Mouse (Mus musculus) liver, embryonic 13.5 days (tissue): Measurements from ENCODE around the gene Nepn. TPM values are rescaled to one million over a fixed set of nuclear protein-coding genes. Genes with fewer than 3 reads are reported as not detected.
"Not testable (repeated sequence)": the region's sequence is repeated elsewhere in the genome, so short reads cannot be mapped to it uniquely, and the experiment has no call there.

Experiments used
- ATAC-seq: fragments of 200-750 bp; cut with Nextera tagmentation; 2 replicates; pipeline ENCODE4 v1.8.0; 2017; ENCODE audit warnings: low read depth, mild to moderate bottlenecking, moderate number of reproducible peaks, moderate library complexity
- DNase-seq: peaks from one replicate; pipeline ENCODE4 v3.0.0; 2022
- H3K27ac ChIP-seq: fragments of 300-500 bp; sonication (generic); 2 replicates; pipeline ENCODE4 v1.5.1; 2015; ENCODE audit warnings: moderate library complexity, mild to moderate bottlenecking, inconsistent platforms
- H3K27me3 ChIP-seq: fragments of 300-500 bp; sonication (generic); 2 replicates; pipeline ENCODE4 v1.6.1; 2015; ENCODE audit warnings: mild to moderate bottlenecking, inconsistent platforms
- H3K36me3 ChIP-seq: fragments of 300-500 bp; sonication (generic); 2 replicates; pipeline ENCODE4 v1.6.1; 2015; ENCODE audit warnings: mild to moderate bottlenecking, inconsistent platforms
- H3K4me1 ChIP-seq: fragments of 300-500 bp; sonication (generic); replicated peaks from 2 replicates; pipeline ENCODE4 v1.6.1; 2015; ENCODE audit warnings: inconsistent platforms
- H3K4me2 ChIP-seq: fragments of 300-500 bp; sonication (generic); 2 replicates; pipeline ENCODE4 v1.6.1; 2015; ENCODE audit warnings: inconsistent platforms, mild to moderate bottlenecking, moderate library complexity
- H3K4me3 ChIP-seq: fragments of 300-500 bp; sonication (generic); replicated peaks from 2 replicates; pipeline ENCODE4 v1.5.1; 2015; ENCODE audit warnings: mild to moderate bottlenecking, inconsistent platforms
- H3K9ac ChIP-seq: fragments of 300-500 bp; sonication (generic); 2 replicates; pipeline ENCODE4 v1.6.1; 2015; ENCODE audit warnings: mild to moderate bottlenecking, inconsistent platforms
- H3K9me3 ChIP-seq: fragments of 300-500 bp; sonication (generic); replicated peaks from 2 replicates; pipeline ENCODE4 v1.6.1; 2016; ENCODE audit warnings: inconsistent platforms
- WGBS: fragments of 180-500 bp; shearing (Covaris S2); methylation state at CpG from one replicate; pipeline ENCODE4 v1.1.7; 2015; ENCODE audit not compliant: insufficient replicate concordance; 5-methylcytosine and 5-hydroxymethylcytosine counted together
- polyA plus RNA-seq: library from polyadenylated mRNA; unstranded; fragments of >200 nt; fragmentation: Nextera tagmentation; extraction: Ambion mirVana; gene quantifications from 2 replicates; pipeline ENCODE4 v1.2.1, GENCODE M21; 2015

The Nepn gene
- polyA plus RNA-seq = 1.1 TPM in 1 of 2 replicates, not detected in the other

DNA sequence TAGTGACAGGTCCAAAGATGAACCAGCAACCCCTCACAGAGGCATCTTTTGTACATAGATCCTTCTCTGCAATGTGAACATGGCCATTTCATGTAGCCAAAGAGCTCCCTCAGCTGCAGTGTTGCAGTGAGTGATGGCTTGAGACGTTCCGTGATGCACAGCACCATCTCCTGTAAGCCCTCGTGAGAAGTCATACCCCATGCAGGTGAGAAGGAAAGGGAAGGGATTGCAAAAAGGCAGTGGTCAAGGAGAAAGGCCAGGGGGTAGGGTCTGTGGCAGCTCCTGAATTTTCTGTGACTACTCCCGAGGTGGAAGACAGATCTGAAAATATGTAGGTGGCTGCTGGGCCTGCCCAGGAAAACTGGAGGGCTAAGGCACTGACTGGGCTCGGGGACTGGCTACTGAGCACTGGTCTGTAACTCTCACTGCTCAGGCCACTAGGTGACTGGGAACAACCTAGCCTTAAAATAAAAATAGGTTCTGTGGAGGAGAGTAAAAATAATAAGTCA, at the start of gene Nepn:
TSS of gene Nepn (plus strand) at position 51 of the 509 bp plus-strand sequence.
- H3K36me3 ChIP-seq = no peaks in the 10 kb centered on the region
- H3K9ac ChIP-seq = no peak within 1 kb of the TSS
- ATAC-seq = no peak
- H3K4me1 ChIP-seq = no peaks in the 10 kb centered on the region
- H3K9me3 ChIP-seq = no peaks in the 10 kb centered on the region
- no peak within 1 kb of the TSS for H3K4me2 ChIP-seq
- 58% methylated on average over 5 of the region's 5 CpGs for WGBS
- H3K27ac ChIP-seq = no peak within 1 kb of the TSS
- H3K4me3 ChIP-seq = no peak within 1 kb of the TSS
- no peak for DNase-seq
- 0 out of 2 replicates have a peak, but pooled peaks cover 6% of the 10 kb centered on the region for H3K27me3 ChIP-seq

DNA sequence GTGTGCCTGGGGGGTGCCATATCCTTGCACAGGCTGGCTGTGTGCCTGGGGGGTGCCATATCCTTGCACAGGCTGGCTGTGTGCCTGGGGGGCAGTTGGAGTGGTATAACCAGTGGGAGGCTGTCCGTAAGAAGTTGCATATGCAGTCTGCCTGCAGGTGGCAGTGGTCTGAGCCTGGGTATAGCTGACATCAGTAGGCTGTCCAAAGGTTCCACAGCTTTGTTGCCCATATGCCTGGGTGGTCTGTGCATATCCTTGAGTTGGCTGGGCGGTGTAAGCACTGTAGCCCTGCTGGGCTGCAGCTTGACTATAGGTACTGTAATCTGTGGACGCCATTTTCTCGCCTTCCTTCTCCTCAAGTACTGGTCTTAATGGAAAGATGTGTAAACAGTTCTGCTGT, 45.4 kb upstream of the Nepn start:
- H3K4me1 ChIP-seq, DNase-seq, H3K9me3 ChIP-seq, H3K27ac ChIP-seq, ATAC-seq, H3K4me2 ChIP-seq, H3K9ac ChIP-seq, H3K4me3 ChIP-seq, H3K27me3 ChIP-seq: not testable (repeated sequence)
- H3K36me3 ChIP-seq = peaks cover 54% of the 10 kb centered on the region
- 82% methylated on average over 4 of the region's 4 CpGs for WGBS

DNA sequence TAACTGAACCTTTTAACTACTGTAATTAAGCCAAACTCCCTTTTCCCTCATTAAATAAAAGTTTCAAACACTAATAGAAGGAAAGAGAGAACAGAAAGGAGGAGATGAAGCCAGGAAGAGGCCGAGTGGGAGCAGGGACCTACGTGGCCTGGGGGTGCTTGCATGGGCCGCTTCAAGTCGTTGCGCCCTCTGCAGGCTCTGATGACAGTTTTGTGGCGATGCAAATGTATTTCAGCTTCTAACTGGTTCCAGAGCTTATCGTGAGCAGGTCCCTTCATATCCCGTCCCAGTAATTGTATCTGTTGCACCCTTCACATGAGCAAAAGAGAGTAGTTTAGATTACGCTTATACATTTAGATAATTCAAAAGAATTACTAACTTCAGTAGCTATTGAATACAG, 35.6 kb upstream of the Nepn start:
- Histone ChIP-seq H3K9me3 (no peaks in the 10 kb centered on the region), H3K4me1 (no peaks in the 10 kb centered on the region), H3K4me2 (no peak overlapping the region), H3K27ac (no peak overlapping the region), H3K4me3 (no peak overlapping the region), H3K9ac (no peak overlapping the region), H3K36me3 (peaks cover 16% of the 10 kb centered on the region), H3K27me3 (no peaks in the 10 kb centered on the region)
- no peak for ATAC-seq
- WGBS = 79% methylated on average over 9 of the region's 9 CpGs
- no peak for DNase-seq

DNA sequence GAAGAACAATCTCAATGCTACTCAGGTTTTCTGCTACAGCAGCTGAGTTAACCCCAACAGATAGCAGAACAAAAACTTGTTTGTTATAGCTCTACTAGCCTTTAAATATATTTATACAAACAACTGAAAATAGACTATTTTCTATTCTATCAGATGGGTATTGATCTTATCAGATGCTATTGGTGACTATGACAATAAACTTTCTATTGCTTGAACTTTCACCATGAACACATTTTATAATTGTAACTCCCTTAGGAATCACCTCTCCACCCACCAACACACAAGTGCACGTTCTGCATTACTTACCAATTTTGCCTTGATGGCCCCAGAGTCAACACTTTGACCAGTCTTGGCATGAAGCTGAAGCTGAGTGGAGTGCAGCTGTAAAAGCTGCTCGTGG, 30.3 kb upstream of the Nepn start, which contains the start of gene Gm26741:
TSS of gene Gm26741 (plus strand) at position 301 of the 400 bp plus-strand sequence.
- ATAC-seq = no peak

DNA sequence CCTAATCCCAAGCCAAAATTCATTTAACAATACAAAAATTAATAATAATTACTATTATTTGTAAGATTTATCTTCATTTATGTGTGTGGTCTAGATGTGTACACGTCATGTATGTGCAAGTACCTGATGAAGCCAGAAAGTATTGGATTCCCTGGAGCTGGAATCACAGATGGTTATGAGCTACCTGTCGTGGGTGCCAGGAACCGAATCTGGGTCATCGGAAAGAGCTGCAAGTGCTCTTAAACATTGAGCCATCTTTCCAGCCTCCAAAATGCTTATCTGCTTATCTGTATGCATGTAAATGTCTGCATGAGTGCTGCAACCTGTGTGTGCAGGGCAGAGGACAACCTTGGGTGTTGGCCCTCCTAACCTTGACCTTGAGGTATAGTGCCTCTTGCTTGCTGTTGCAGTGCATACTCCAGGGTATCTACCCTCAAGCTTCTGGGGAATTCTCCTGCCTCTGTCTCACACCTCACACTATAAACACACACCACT, 28.5 kb upstream of the Nepn start:
- 81% methylated on average over 4 of the region's 4 CpGs for WGBS

More for the DNA sequence above, 30.3 kb upstream of the Nepn start, which contains the start of gene Gm26741:
- 75% methylated on average over 2 of the region's 2 CpGs for WGBS
- Histone ChIP-seq H3K4me1 (no peaks in the 10 kb centered on the region), H3K27me3 (no peaks in the 10 kb centered on the region), H3K9me3 (no peaks in the 10 kb centered on the region), H3K36me3 (no peaks in the 10 kb centered on the region), H3K4me3 (no peak within 1 kb of the TSS), H3K4me2 (no peak within 1 kb of the TSS), H3K9ac (no peak within 1 kb of the TSS), H3K27ac (no peak within 1 kb of the TSS)
- DNase-seq = no peak

DNA sequence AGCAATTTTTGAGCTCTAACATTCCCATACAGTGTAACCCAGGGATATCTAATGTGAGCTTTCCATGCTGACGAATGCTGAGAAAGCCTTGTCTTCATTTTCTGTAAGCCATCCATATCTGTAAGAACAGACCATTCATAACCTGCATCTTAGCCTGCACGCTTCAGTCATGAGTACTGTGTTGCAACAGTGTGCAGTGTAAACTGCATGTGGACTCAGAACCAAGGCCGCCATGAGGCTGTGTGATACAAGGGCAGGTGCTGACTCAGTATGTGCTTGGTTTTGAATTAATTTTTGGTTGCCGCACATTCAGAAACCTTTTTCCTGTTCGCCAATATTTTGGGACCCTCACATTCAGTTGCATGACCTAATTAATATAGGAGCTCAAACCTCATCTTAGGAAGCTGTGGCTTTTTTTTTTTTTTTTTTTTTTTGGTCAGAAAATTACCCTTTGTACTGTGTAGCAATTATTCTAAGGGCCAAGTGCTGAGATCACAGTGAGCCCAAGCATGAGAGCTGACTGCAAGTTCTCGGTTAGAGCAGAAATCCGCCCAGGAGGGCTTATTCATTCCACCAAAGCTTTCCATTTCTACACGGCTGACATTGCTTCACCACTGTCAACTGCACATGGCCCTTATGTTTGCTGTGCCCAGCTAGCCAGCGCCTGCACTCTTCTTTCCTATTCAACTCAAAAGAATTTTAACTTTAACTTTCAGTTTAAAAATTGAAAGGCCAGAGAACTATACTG, 27.7 kb upstream of the Nepn start:
- Histone ChIP-seq H3K36me3 (no peaks in the 10 kb centered on the region), H3K27ac (no peak overlapping the region), H3K27me3 (no peaks in the 10 kb centered on the region), H3K4me3 (no peak overlapping the region), H3K9me3 (no peaks in the 10 kb centered on the region), H3K9ac (no peak overlapping the region), H3K4me1 (no peaks in the 10 kb centered on the region), H3K4me2 (no peak overlapping the region)
- ATAC-seq = no peak
- DNase-seq = no peak
- WGBS = 77% methylated on average over 9 of the region's 9 CpGs

More for the DNA sequence above, 28.5 kb upstream of the Nepn start:
- Histone ChIP-seq H3K9ac (no peak overlapping the region), H3K4me3 (no peak overlapping the region), H3K27me3 (no peaks in the 10 kb centered on the region), H3K4me2 (no peak overlapping the region), H3K27ac (no peak overlapping the region), H3K4me1 (no peaks in the 10 kb centered on the region), H3K9me3 (no peaks in the 10 kb centered on the region), H3K36me3 (no peaks in the 10 kb centered on the region)
- no peak for ATAC-seq
- no peak for DNase-seq

DNA sequence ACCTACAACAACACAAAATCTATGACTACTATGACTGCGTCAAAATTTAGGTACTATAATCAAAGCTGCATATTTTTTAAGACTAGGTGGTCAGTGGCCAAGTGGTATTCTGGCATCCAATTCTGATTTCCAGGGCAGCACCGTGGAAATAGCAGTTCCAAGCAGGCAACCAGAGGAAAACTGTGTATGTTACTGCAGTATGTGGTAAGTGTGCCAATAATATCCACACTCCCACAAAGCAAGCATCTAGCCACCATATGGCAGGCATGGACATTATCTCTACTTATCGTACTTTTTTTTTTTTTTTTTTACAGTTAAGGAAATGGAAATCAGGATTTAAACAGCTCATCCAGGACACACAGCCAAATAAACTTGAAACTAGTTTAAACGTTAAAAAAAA, 20.4 kb upstream of the Nepn start:
- H3K4me2 ChIP-seq = no peak overlapping the region
- no peaks in the 10 kb centered on the region for H3K27me3 ChIP-seq
- no peak for ATAC-seq
- H3K27ac ChIP-seq = no peak overlapping the region
- H3K4me3 ChIP-seq = no peak overlapping the region
- H3K36me3 ChIP-seq = no peaks in the 10 kb centered on the region
- DNase-seq = no peak
- H3K4me1 ChIP-seq = no peaks in the 10 kb centered on the region
- no peak overlapping the region for H3K9ac ChIP-seq
- H3K9me3 ChIP-seq = no peaks in the 10 kb centered on the region
- 78% methylated on average over 4 of the region's 4 CpGs for WGBS

DNA sequence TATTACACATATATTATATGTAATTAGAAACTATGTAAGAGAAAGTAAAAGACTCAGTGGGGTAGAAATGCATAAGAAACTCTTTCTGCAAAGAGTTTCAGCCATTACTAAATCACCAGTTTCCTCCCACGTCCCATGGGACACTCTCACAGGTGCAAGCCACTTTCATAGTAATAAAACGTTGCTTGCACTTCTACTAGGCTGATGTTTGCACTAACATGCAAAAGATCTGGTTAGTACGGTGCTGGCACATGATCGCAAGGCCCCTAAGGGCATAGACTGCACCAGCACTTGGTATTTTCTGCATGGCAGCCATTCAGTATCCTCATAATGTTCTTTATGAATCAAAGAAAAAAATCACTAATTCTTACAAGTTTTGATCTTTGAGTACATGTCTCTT, 14.9 kb upstream of the Nepn start:
- WGBS = 76% methylated on average over 4 of the region's 4 CpGs
- H3K27me3 ChIP-seq = no peaks in the 10 kb centered on the region
- H3K4me3 ChIP-seq = no peak overlapping the region
- H3K27ac ChIP-seq = no peak overlapping the region
- no peaks in the 10 kb centered on the region for H3K36me3 ChIP-seq
- H3K4me1 ChIP-seq = peaks cover 14% of the 10 kb centered on the region
- H3K4me2 ChIP-seq = no peak overlapping the region
- ATAC-seq (no peak), DNase-seq (no peak)
- H3K9ac ChIP-seq = no peak overlapping the region
- H3K9me3 ChIP-seq = no peaks in the 10 kb centered on the region

DNA sequence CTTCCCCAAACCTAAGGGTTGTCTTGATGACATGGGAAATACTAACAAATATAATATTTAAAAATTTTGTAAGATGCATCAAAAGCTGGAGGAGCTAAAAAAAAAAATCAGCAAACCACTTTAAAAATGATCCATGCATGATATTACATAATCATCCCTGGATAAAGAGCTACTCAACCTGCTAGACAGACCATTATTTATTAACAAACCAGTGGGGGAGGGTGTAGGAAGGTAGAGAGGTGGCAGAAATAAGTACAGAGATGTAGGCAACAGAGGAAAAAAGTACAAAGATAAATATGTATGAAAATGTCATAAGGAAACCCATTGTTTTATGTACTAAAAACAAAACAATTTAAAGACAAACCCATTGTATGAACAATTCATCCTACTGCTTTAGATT, 14.1 kb upstream of the Nepn start:
- DNase-seq (no peak), ATAC-seq (no peak)
- H3K9ac ChIP-seq = no peak overlapping the region
- H3K4me1 ChIP-seq = peaks cover 19% of the 10 kb centered on the region
- H3K9me3 ChIP-seq = no peaks in the 10 kb centered on the region
- no peaks in the 10 kb centered on the region for H3K27me3 ChIP-seq
- no peak overlapping the region for H3K4me3 ChIP-seq
- H3K36me3 ChIP-seq = no peaks in the 10 kb centered on the region
- no peak overlapping the region for H3K4me2 ChIP-seq
- no peak overlapping the region for H3K27ac ChIP-seq

DNA sequence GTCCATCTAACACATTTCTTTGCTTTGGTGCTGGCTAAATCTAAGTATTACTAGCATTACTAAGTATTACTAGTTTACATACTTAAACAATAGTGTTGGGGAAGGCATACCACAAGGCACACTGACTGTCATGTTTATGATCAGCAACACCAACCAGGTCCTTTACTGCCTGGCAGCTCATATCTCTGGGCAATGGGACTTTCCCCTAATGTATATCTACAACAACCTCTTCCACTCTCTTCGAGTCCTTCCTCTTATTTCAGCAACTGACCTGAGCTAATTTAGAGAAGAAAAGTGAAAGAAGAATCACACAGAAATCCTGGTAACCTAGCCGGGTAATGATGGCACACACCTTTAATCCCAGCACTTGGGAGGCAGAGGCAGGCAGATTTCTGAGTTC, 12.3 kb upstream of the Nepn start:
- Histone ChIP-seq H3K36me3 (no peaks in the 10 kb centered on the region), H3K9ac (no peak overlapping the region), H3K4me3 (no peak overlapping the region), H3K4me2 (no peak overlapping the region), H3K4me1 (peaks cover 30% of the 10 kb centered on the region), H3K9me3 (no peaks in the 10 kb centered on the region), H3K27me3 (no peaks in the 10 kb centered on the region), H3K27ac (no peak overlapping the region)
- 41% methylated on average over 2 of the region's 2 CpGs for WGBS
- DNase-seq (no peak), ATAC-seq (no peak)

DNA sequence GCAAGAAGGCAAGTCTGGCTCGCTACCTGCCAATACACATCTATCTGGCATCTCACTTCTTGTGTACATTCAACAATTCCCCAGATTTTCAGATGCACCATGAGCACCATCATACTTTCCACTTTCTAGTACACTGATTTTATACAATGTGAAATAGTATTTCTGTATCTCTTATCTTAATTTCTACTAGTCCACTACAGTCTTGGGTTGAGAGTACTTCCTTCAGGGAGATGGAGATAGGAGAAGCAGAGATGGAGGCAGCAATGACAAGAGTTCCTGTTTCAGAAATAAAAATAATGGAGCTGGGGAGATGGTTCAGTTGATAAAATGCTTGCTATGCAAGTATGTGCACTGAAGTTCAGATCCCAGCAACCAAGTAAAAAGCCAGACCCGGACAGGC, 11.0 kb upstream of the Nepn start:
- Histone ChIP-seq H3K27me3 (no peaks in the 10 kb centered on the region), H3K4me1 (peaks cover 34% of the 10 kb centered on the region), H3K4me3 (no peak overlapping the region), H3K27ac (no peak overlapping the region), H3K4me2 (no peak overlapping the region), H3K9me3 (no peaks in the 10 kb centered on the region), H3K36me3 (no peaks in the 10 kb centered on the region), H3K9ac (no peak overlapping the region)
- DNase-seq (no peak), ATAC-seq (no peak)
- WGBS = 85% methylated on average over 2 of the region's 2 CpGs

DNA sequence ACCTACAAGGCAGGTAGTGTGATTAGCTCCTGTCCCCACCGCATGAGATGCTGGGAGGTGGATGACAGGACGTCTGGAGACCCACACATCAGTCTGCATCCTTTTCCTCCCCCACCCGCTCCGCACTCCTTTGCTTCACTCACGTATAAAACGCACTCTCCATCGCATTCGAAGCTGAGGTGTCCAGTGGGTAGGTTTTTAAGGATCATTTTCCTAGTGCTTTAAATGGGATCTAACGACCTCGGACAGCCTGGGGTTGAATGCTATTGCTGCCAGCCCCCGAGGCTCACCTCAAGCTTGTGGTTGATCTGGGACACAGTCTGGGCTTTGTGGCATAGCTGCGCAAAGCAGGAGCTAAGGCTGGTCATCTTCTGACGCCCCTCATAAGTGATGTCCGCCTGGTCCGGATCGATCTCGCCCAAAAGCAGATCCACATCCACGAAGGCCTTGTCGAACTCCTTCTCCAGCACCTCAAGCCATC, 7.4 kb upstream of the Nepn start:
- peak overlapping the region; percentile 95 for H3K9ac ChIP-seq
- peak overlapping the region; percentile 85 for H3K27ac ChIP-seq
- peak overlapping the region; percentile 97 for H3K4me3 ChIP-seq
- H3K9me3 ChIP-seq = no peaks in the 10 kb centered on the region
- no peaks in the 10 kb centered on the region for H3K27me3 ChIP-seq
- H3K4me1 ChIP-seq = peaks cover 36% of the 10 kb centered on the region
- WGBS = under 1% methylated on average over 19 of the region's 19 CpGs
- H3K4me2 ChIP-seq = peak overlapping the region; percentile 90
- ATAC-seq = peak; percentile 22
- DNase-seq = no peak
- no peaks in the 10 kb centered on the region for H3K36me3 ChIP-seq
